Mouse (Mus musculus) forebrain, embryonic 16.5 days (tissue): Measurements from ENCODE around the gene Gm20388. TPM values are rescaled to one million over a fixed set of nuclear protein-coding genes. Genes with fewer than 3 reads are reported as not detected.
A peak's percentile ranks its signal among the peaks of the same experiment; 100 is the strongest.

Experiments used
- ATAC-seq: fragments of 200-750 bp; cut with Nextera tagmentation; 2 replicates; pipeline ENCODE4 v1.8.0; 2017; ENCODE audit warnings: mild to moderate bottlenecking, moderate library complexity
- H3K27ac ChIP-seq: fragments of 300-500 bp; sonication (generic); 2 replicates; pipeline ENCODE4 v1.5.1; 2014; ENCODE audit warnings: low read length, control low read depth
- H3K27me3 ChIP-seq: fragments of 300-500 bp; sonication (generic); replicated peaks from 2 replicates; pipeline ENCODE4 v1.6.1; 2014; ENCODE audit warnings: low read length; ENCODE audit not compliant: control insufficient read depth, insufficient read depth
- H3K36me3 ChIP-seq: fragments of 300-500 bp; sonication (generic); 2 replicates; pipeline ENCODE4 v1.6.1; 2014; ENCODE audit not compliant: control insufficient read depth, insufficient read depth
- H3K4me1 ChIP-seq: fragments of 300-500 bp; sonication (generic); replicated peaks from 2 replicates; pipeline ENCODE4 v1.6.1; 2014; ENCODE audit warnings: low read length; ENCODE audit not compliant: control insufficient read depth, insufficient read depth
- H3K4me2 ChIP-seq: fragments of 300-500 bp; sonication (generic); 2 replicates; pipeline ENCODE4 v1.6.1; 2014; ENCODE audit warnings: mild to moderate bottlenecking, low read length, control low read depth
- H3K4me3 ChIP-seq: fragments of 300-500 bp; sonication (generic); replicated peaks from 2 replicates; pipeline ENCODE4 v1.5.1; 2014; ENCODE audit warnings: mild to moderate bottlenecking, low read length, control low read depth
- H3K9ac ChIP-seq: fragments of 300-500 bp; sonication (generic); replicated peaks from 2 replicates; pipeline ENCODE4 v1.6.1; 2014; ENCODE audit warnings: low read depth, low read length, control low read depth
- H3K9me3 ChIP-seq: fragments of 300-500 bp; sonication (generic); 2 replicates; pipeline ENCODE4 v1.6.1; 2016; ENCODE audit warnings: low read length; ENCODE audit not compliant: control insufficient read depth
- WGBS: fragments of 180-500 bp; shearing (Covaris S2); extraction: QIAGEN DNeasy Blood & Tissue Kit; methylation state at CpG from one replicate; pipeline ENCODE4 v1.1.7; 2014; 5-methylcytosine and 5-hydroxymethylcytosine counted together
- polyA plus RNA-seq: library from polyadenylated mRNA; unstranded; fragments of >200 nt; fragmentation: Nextera tagmentation; extraction: Ambion mirVana; gene quantifications from 2 replicates; pipeline ENCODE4 v1.2.1, GENCODE M21; 2015

Gene Gm20388
- polyA plus RNA-seq, 1 experiment from 2014 or later: 4.7 TPM

- H3K9ac ChIP-seq: no peak overlapping the region
- no peak overlapping the region for H3K27ac ChIP-seq
- H3K4me1 ChIP-seq: no peaks in the 10 kb centered on the region
- H3K27me3 ChIP-seq: no peaks in the 10 kb centered on the region
- no peak overlapping the region for H3K4me3 ChIP-seq
- no peaks in the 10 kb centered on the region for H3K9me3 ChIP-seq
- WGBS: 90% methylated on average over 10 of the region's 10 CpGs
- peaks cover 13% of the 10 kb centered on the region for H3K36me3 ChIP-seq
- no peak overlapping the region for H3K4me2 ChIP-seq
- no peak for ATAC-seq
These were observed 33.0 kb downstream of the Gm20388 start for GRCm38 (mm10) chr8:119943616-119944015.

DNA sequence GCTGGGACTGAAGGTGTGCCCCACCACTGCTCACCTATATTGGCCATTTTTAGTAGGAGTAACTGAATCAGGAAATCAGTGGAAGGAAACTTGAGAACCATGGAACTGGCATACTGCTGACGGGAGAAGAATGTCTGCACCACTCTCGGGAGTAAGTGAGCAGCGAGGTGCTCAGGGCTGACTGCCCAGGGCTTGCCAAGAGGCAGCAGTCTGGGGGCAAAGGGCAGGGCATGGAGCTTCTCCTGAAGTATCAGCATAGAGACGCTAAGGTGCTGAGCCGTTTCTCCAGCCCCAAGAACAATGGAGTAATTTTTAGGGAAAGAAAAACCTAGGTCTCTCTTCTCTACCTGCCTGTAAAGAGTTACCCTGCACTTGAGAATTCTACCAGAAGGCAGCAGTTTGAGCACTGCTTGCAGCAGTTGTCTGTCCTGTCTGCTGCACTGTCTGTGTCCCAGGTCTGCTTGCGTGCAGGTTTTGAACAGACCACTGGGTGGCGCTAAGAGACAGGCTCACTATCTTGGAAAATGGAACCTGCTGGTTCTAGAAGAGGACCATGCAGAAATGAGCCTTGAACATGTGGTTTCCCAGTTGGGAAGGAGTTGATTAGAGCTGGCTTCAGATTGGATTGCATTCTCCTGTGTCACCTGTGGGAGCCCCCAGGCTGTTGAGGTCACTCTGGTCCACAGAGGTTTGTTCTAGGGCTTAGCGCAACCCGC lies 33.6 kb downstream of the Gm20388 start:
- ATAC-seq: 0 out of 2 replicates have a peak, but pooled peaks have one; percentile 47
- H3K36me3 ChIP-seq: peaks cover 13% of the 10 kb centered on the region
- H3K4me3 ChIP-seq: no peak overlapping the region
- WGBS: 70% methylated on average over 9 of the region's 9 CpGs
- H3K27ac ChIP-seq: no peak overlapping the region
- H3K4me1 ChIP-seq: no peaks in the 10 kb centered on the region
- H3K9me3 ChIP-seq: no peaks in the 10 kb centered on the region
- H3K4me2 ChIP-seq: no peak overlapping the region
- no peaks in the 10 kb centered on the region for H3K27me3 ChIP-seq
- H3K9ac ChIP-seq: no peak overlapping the region

GRCm38 (mm10) chr8:119946326-119946865 lies 35.8 kb downstream of the Gm20388 start:
- H3K27me3 ChIP-seq: no peaks in the 10 kb centered on the region
- peaks cover 18% of the 10 kb centered on the region for H3K36me3 ChIP-seq
- H3K27ac ChIP-seq: no peak overlapping the region
- H3K4me3 ChIP-seq: no peak overlapping the region
- 82% methylated on average over 8 of the region's 8 CpGs for WGBS
- no peak overlapping the region for H3K4me2 ChIP-seq
- no peak overlapping the region for H3K9ac ChIP-seq
- no peak for ATAC-seq
- no peaks in the 10 kb centered on the region for H3K9me3 ChIP-seq
- H3K4me1 ChIP-seq: no peaks in the 10 kb centered on the region

GRCm38 (mm10) chr8:119947653-119948052 lies 37.0 kb downstream of the Gm20388 start:
- Histone ChIP-seq H3K36me3 (peaks cover 17% of the 10 kb centered on the region), H3K27ac (no peak overlapping the region), H3K9me3 (no peaks in the 10 kb centered on the region), H3K27me3 (no peaks in the 10 kb centered on the region), H3K4me2 (no peak overlapping the region), H3K9ac (no peak overlapping the region), H3K4me1 (no peaks in the 10 kb centered on the region), H3K4me3 (no peak overlapping the region)
- WGBS: 87% methylated on average over 19 of the region's 19 CpGs
- ATAC-seq: no peak

GRCm38 (mm10) chr8:119948340-119948739 lies 37.7 kb downstream of the Gm20388 start:
- no peak for ATAC-seq
- 73% methylated on average over 15 of the region's 15 CpGs for WGBS
- H3K27me3 ChIP-seq: no peaks in the 10 kb centered on the region
- no peaks in the 10 kb centered on the region for H3K4me1 ChIP-seq
- no peaks in the 10 kb centered on the region for H3K9me3 ChIP-seq
- no peak overlapping the region for H3K4me2 ChIP-seq
- no peak overlapping the region for H3K4me3 ChIP-seq
- peaks cover 23% of the 10 kb centered on the region for H3K36me3 ChIP-seq
- no peak overlapping the region for H3K9ac ChIP-seq
- no peak overlapping the region for H3K27ac ChIP-seq

DNA sequence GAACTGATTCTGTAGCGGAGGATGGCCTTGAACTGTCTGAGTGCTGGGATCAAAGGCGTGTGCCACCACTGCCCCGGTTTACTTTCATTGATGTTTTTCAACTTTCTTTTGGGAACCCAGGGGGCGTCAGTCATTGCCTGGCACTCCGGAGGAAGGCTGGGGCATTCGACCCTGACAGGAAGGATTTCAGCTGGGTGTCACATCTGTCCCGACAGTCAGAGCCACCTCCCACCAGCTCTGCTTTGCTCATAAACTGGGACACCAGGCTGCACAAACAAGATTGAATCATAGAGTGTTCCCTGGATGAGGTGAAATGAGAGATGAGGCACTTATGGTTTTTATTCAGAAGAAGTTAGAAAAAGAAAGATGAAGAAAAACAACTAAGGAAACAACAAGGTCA lies 41.6 kb downstream of the Gm20388 start:
- no peaks in the 10 kb centered on the region for H3K27me3 ChIP-seq
- peaks cover 49% of the 10 kb centered on the region for H3K36me3 ChIP-seq

DNA sequence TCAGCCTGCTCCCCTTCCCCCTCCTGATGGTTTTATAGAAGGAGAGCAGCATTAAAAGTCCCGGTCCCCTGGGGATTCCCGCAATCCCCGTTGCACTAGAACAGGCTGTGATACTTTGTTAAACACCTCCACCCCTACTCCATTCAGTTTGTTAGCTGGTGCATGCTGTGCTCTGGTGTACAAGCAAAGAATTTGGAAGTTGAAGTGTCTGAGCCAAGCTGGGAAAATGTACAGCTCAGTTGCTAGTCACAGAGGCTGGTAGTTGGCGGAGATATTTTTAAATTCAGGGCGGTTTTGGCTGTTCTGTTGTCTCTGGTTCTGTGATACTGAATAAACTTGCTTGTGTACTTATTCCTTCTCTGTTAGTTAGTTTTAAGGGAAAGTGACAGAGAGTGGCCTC lies 42.1 kb downstream of the Gm20388 start:
- no peak for ATAC-seq
- H3K9me3 ChIP-seq: no peaks in the 10 kb centered on the region
- no peak overlapping the region for H3K27ac ChIP-seq
- WGBS: 64% methylated on average over 5 of the region's 5 CpGs
- H3K36me3 ChIP-seq: peaks cover 49% of the 10 kb centered on the region
- H3K4me2 ChIP-seq: no peak overlapping the region
- H3K4me1 ChIP-seq: no peaks in the 10 kb centered on the region
- H3K27me3 ChIP-seq: no peaks in the 10 kb centered on the region
- no peak overlapping the region for H3K4me3 ChIP-seq
- no peak overlapping the region for H3K9ac ChIP-seq

More for the DNA sequence above, 41.6 kb downstream of the Gm20388 start:
- Histone ChIP-seq H3K27ac (no peak overlapping the region), H3K4me2 (no peak overlapping the region), H3K4me3 (no peak overlapping the region), H3K4me1 (no peaks in the 10 kb centered on the region), H3K9me3 (no peaks in the 10 kb centered on the region), H3K9ac (no peak overlapping the region)
- no peak for ATAC-seq
- 72% methylated on average over 7 of the region's 7 CpGs for WGBS

GRCm38 (mm10) chr8:119955333-119955732 lies 44.7 kb downstream of the Gm20388 start:
- H3K9me3 ChIP-seq: no peaks in the 10 kb centered on the region
- 91% methylated on average over 8 of the region's 8 CpGs for WGBS
- H3K4me3 ChIP-seq: no peak overlapping the region
- H3K27me3 ChIP-seq: no peaks in the 10 kb centered on the region
- peaks cover 1% of the 10 kb centered on the region for H3K4me1 ChIP-seq
- H3K4me2 ChIP-seq: no peak overlapping the region
- peaks cover 47% of the 10 kb centered on the region for H3K36me3 ChIP-seq
- no peak for ATAC-seq
- no peak overlapping the region for H3K27ac ChIP-seq
- H3K9ac ChIP-seq: no peak overlapping the region

GRCm38 (mm10) chr8:119958076-119958475 lies 47.4 kb downstream of the Gm20388 start:
- Histone ChIP-seq H3K4me1 (peaks cover 9% of the 10 kb centered on the region), H3K4me3 (no peak overlapping the region), H3K9ac (no peak overlapping the region), H3K36me3 (peaks cover 32% of the 10 kb centered on the region), H3K27ac (no peak overlapping the region), H3K27me3 (no peaks in the 10 kb centered on the region), H3K9me3 (no peaks in the 10 kb centered on the region), H3K4me2 (no peak overlapping the region)
- 93% methylated on average over 10 of the region's 10 CpGs for WGBS
- ATAC-seq: no peak
